Mouse (Mus musculus): ENCODE data around the gene Zfp593.
"Not testable (repeated sequence)": the region's sequence is repeated elsewhere in the genome, so short reads cannot be mapped to it uniquely, and the experiment has no call there.

The Zfp593 gene

GRCm38 (mm10) chr4:134245148-134245843 is at the start of gene Zfp593:
Gene Zfp593 (minus strand): TSS chr4:134245592.
- DNase-seq: peak; percentile 96

- no peak for DNase-seq
These were observed 48.3 kb upstream of the Zfp593 start for GRCm38 (mm10) chr4:134293692-134294163.

- no peak for DNase-seq
These were observed 47.8 kb upstream of the Zfp593 start for GRCm38 (mm10) chr4:134293061-134293691.

DNA sequence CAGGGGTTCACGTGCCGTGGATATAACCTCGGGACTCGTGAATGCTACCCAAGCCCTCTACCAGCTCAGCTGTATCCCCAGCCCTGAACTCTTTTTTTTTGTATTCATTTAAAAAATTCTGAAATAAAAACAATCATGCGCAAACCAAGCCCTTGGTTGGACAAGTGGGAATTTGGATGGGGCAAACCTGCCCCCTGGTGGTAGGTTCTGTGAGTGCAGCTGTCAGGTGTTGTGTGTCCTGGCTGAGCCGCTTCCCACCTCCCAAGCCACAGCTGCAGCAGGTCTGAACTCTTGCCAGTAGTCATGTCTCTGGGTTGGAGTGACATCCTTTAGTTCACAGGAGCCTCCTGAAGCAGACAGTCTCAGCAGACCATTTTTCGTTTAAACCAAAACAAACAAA is 46.7 kb upstream of the Zfp593 start:
- peak; percentile 82 for DNase-seq

DNA sequence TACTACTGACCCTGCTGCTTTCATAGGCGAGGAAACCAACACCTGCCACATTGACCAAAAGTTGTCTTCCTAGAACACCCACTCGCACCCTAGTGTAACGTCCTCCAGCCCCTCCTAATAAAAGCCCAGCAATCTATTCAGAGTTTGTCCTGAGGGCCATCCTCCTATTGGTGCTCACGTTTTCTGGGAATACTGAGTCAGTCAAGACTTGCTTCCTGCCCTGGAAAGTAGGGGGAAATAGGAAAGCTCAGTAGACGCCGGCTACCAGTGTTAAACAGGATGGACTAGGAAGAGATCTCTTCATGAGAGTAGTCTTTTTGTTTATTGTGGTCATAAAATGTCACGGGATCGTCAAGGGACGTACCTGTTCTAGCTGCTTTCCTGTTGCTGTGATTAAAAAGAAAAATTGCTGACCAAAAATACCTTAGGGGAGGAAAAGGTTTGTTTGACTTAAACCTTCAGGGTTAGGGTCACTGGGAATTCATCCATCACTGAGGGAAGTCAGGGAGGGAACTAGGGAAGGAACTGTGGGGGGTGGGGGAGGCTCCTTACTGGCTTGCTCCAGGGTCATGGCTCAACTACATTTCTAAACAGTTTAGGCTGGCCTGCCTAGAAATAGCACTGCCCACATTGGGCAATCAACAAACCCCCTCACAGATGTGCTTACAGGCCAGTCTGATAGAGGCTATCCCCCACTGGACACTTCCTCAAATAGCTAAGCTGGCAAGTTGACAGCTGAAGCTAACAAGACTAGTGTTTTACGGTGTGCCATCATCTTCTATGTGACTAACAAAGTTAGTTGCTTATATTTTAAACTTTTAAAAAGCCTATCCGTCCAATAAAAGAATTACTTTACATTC is 43.2 kb upstream of the Zfp593 start:
- DNase-seq: no peak

- peak; percentile 86 for DNase-seq
These were observed 42.2 kb upstream of the Zfp593 start, which contains the start of gene Pdik1l for GRCm38 (mm10) chr4:134287575-134288025. Gene Pdik1l (minus strand): TSS chr4:134287895.

DNA sequence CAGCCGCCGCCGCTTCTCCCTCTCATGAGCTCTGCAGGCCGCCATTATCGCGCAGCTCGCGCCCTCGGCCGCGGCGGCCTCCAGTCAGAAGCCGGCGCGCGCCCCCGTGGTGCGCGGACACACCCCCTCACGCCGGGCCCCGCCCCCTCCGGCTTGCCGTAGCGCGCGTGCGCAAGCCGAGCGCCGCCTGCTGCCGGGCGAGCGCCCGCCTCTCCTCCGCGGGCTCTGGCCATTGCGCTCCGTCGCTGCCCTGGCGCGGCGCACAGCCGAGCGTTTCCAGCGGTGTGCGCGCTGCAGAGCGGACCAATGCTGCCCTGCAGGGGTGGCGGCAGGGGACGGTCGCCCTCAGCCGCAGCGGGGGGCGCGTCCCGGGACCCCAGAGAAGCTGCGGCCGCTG is 41.8 kb upstream of the Zfp593 start:
- peak; percentile 96 for DNase-seq

- peak; percentile 25 for DNase-seq
These were observed 41.1 kb upstream of the Zfp593 start for GRCm38 (mm10) chr4:134286226-134287167.

GRCm38 (mm10) chr4:134284942-134285341 is 39.5 kb upstream of the Zfp593 start:
- DNase-seq: no peak

GRCm38 (mm10) chr4:134273417-134274345 is 28.3 kb upstream of the Zfp593 start:
- DNase-seq: no peak

GRCm38 (mm10) chr4:134272731-134273416 is 27.5 kb upstream of the Zfp593 start:
- no peak for DNase-seq

DNA sequence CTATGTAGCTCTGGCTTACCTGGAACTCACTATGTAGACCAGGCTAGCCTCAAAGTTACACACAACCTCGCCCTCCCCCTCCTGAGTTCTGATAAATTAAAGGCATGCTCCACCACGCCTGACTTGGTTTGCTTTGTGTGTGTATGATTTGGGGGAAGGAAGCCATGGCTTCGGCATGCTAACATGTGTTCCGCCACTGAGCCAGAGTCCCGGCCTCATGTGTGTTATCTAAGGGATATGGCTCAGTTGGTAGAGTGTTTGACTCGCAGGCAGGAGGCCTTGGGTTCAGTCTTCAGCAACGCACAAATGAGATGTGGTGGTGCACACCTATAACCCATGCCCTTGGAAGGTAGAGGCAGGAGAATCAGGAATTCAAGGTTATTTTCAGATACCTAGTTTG is 26.6 kb upstream of the Zfp593 start:
- DNase-seq: no peak

DNA sequence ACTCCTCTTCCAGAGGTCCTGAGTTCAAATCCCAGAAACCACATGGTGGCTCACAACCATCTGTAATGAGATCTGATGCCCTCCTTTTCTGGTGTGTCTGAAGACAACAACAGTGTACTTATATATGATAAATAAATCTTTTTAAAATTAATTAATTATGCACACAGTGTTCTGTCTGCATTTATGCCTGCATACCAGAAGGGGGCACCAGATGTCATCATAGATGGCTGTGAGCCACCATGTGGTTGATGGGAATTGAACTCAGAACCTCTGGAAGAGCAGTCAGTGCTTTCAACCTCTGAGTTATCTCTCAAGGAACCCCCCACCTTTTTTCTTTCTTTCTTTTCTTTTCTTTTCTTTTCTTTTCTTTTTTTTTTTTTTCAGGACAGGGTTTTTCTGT is 24.2 kb upstream of the Zfp593 start:
- DNase-seq: not testable (repeated sequence)

- DNase-seq: peak; percentile 39
These were observed 22.8 kb upstream of the Zfp593 start for GRCm38 (mm10) chr4:134268102-134268655.

GRCm38 (mm10) chr4:134265860-134266585 is 20.6 kb upstream of the Zfp593 start:
- DNase-seq: no peak

DNA sequence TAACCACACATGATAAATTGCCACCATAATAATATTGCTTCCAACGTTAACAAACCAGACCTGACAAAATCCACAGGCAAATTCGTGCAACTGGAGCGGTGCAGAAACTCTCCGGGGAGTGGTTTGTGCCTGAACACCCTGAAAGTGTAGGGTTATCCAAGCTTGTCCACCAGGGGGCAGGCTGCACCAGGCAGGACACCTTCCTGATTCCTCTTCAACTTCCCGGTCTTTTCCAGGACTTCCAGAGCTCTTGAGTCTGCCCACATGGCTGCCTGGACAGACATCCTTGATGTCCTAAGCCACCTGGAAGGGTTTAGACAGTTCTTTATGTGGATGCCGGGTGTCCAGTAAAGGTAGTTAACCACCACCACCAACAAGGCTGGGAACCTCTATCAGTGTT is 17.8 kb upstream of the Zfp593 start:
- DNase-seq: peak; percentile 83

GRCm38 (mm10) chr4:134258354-134258753 is 13.0 kb upstream of the Zfp593 start:
- peak; percentile 50 for DNase-seq

- no peak for DNase-seq
These were observed 12.0 kb upstream of the Zfp593 start for GRCm38 (mm10) chr4:134257198-134258009.
